Mouse (Mus musculus): Measurements from ENCODE around the gene Mlana. TPM values are rescaled to one million over a fixed set of nuclear protein-coding genes. Genes with fewer than 3 reads are reported as not detected.

Gene Mlana
- polyA plus RNA-seq, 1 experiment from 2014 or later, result not detected

GRCm38 (mm10) chr19:29709461-29709860 is 11.8 kb downstream of the Mlana start:
- H3K4me3 ChIP-seq, result no peak overlapping the region
- WGBS (ENCODE audit: insufficient replicate concordance), result 72% methylated on average over 3 of the region's 3 CpGs
- ATAC-seq, result no peak
- peaks cover 8% of the 10 kb centered on the region; the same call in 1 of the 2 replicates for H3K4me1 ChIP-seq
- H3K9me3 ChIP-seq (replicated peaks), result no peaks in the 10 kb centered on the region
- H3K36me3 ChIP-seq, result no peaks in the 10 kb centered on the region
- H3K27ac ChIP-seq, result no peak overlapping the region
- H3K27me3 ChIP-seq (replicated peaks), result no peaks in the 10 kb centered on the region
- H3K4me2 ChIP-seq, result no peak overlapping the region
- H3K9ac ChIP-seq, result no peak overlapping the region

GRCm38 (mm10) chr19:29713451-29713850 is 15.8 kb downstream of the Mlana start:
- Histone ChIP-seq H3K9me3 (replicated peaks) (no peaks in the 10 kb centered on the region), H3K9ac (no peak overlapping the region), H3K4me3 (no peak overlapping the region), H3K4me2 (no peak overlapping the region), H3K27ac (no peak overlapping the region), H3K36me3 (peaks cover 27% of the 10 kb centered on the region), H3K4me1 (peaks cover 2% of the 10 kb centered on the region; the same call in 1 of the 2 replicates), H3K27me3 (replicated peaks) (no peaks in the 10 kb centered on the region)
- WGBS (ENCODE audit: insufficient replicate concordance), result 75% methylated on average over 4 of the region's 4 CpGs
- no peak for ATAC-seq

- Histone ChIP-seq H3K9me3 (replicated peaks) (no peaks in the 10 kb centered on the region), H3K4me3 (no peak overlapping the region), H3K9ac (no peak overlapping the region), H3K4me1 (no peaks in the 10 kb centered on the region), H3K36me3 (peaks cover 45% of the 10 kb centered on the region), H3K27ac (no peak overlapping the region), H3K27me3 (replicated peaks) (no peaks in the 10 kb centered on the region), H3K4me2 (no peak overlapping the region)
- ATAC-seq, result no peak
- WGBS (ENCODE audit: insufficient replicate concordance), result 78% methylated on average over 3 of the region's 3 CpGs
Measured at GRCm38 (mm10) chr19:29717854-29718253, 20.2 kb downstream of the Mlana start.

- no peak overlapping the region for H3K4me2 ChIP-seq
- no peaks in the 10 kb centered on the region for H3K4me1 ChIP-seq
- no peak overlapping the region for H3K9ac ChIP-seq
- ATAC-seq, result no peak
- H3K27ac ChIP-seq, result no peak overlapping the region
- 90% methylated on average over 3 of the region's 3 CpGs for WGBS (ENCODE audit: insufficient replicate concordance)
- H3K27me3 ChIP-seq (replicated peaks), result no peaks in the 10 kb centered on the region
- H3K4me3 ChIP-seq, result no peak overlapping the region
- H3K36me3 ChIP-seq, result peaks cover 46% of the 10 kb centered on the region
- H3K9me3 ChIP-seq (replicated peaks), result no peaks in the 10 kb centered on the region
Measured at GRCm38 (mm10) chr19:29718476-29718875, 20.9 kb downstream of the Mlana start.

- Histone ChIP-seq H3K9me3 (replicated peaks) (no peaks in the 10 kb centered on the region), H3K27me3 (replicated peaks) (no peaks in the 10 kb centered on the region), H3K4me2 (no peak overlapping the region), H3K4me1 (no peaks in the 10 kb centered on the region), H3K36me3 (0 out of 2 replicates have a peak, but pooled peaks cover 4% of the 10 kb centered on the region), H3K27ac (no peak overlapping the region), H3K9ac (no peak overlapping the region), H3K4me3 (no peak overlapping the region)
- ATAC-seq, result no peak
- 83% methylated on average over 3 of the region's 3 CpGs for WGBS (ENCODE audit: insufficient replicate concordance)
Measured at GRCm38 (mm10) chr19:29735421-29735820, 37.8 kb downstream of the Mlana start.

GRCm38 (mm10) chr19:29739608-29740007 is 42.0 kb downstream of the Mlana start:
- Histone ChIP-seq H3K9ac (no peak overlapping the region), H3K4me2 (no peak overlapping the region), H3K9me3 (replicated peaks) (no peaks in the 10 kb centered on the region), H3K27me3 (replicated peaks) (no peaks in the 10 kb centered on the region), H3K27ac (no peak overlapping the region), H3K4me3 (no peak overlapping the region), H3K4me1 (no peaks in the 10 kb centered on the region), H3K36me3 (no peaks in the 10 kb centered on the region)
- ATAC-seq, result no peak
- 85% methylated on average over 2 of the region's 2 CpGs for whole genome bisulfite sequencing (ENCODE audit: insufficient replicate concordance)

GRCm38 (mm10) chr19:29740661-29741060 is 43.0 kb downstream of the Mlana start:
- no peaks in the 10 kb centered on the region for H3K9me3 ChIP-seq (replicated peaks)
- no peak overlapping the region for H3K9ac ChIP-seq
- no peaks in the 10 kb centered on the region for H3K4me1 ChIP-seq
- H3K36me3 ChIP-seq, result no peaks in the 10 kb centered on the region
- WGBS (ENCODE audit: insufficient replicate concordance), result 84% methylated on average over 1 of the region's 1 CpGs
- H3K4me2 ChIP-seq, result no peak overlapping the region
- H3K27me3 ChIP-seq (replicated peaks), result no peaks in the 10 kb centered on the region
- no peak for ATAC-seq
- no peak overlapping the region for H3K4me3 ChIP-seq
- no peak overlapping the region for H3K27ac ChIP-seq

GRCm38 (mm10) chr19:29743531-29743930 is 45.9 kb downstream of the Mlana start:
- Histone ChIP-seq H3K4me1 (no peaks in the 10 kb centered on the region), H3K4me2 (no peak overlapping the region), H3K4me3 (no peak overlapping the region), H3K9me3 (replicated peaks) (no peaks in the 10 kb centered on the region), H3K27ac (no peak overlapping the region), H3K9ac (no peak overlapping the region), H3K27me3 (replicated peaks) (no peaks in the 10 kb centered on the region), H3K36me3 (0 out of 2 replicates have a peak, but pooled peaks cover 3% of the 10 kb centered on the region)
- no peak for ATAC-seq
- WGBS (ENCODE audit: insufficient replicate concordance), result 78% methylated on average over 5 of the region's 5 CpGs

- Histone ChIP-seq H3K4me2 (no peak overlapping the region), H3K9me3 (replicated peaks) (no peaks in the 10 kb centered on the region), H3K4me1 (no peaks in the 10 kb centered on the region), H3K27me3 (replicated peaks) (no peaks in the 10 kb centered on the region), H3K4me3 (no peak overlapping the region), H3K9ac (no peak overlapping the region), H3K27ac (no peak overlapping the region), H3K36me3 (0 out of 2 replicates have a peak, but pooled peaks cover 9% of the 10 kb centered on the region)
- ATAC-seq, result no peak
- 81% methylated on average over 3 of the region's 3 CpGs for WGBS (ENCODE audit: insufficient replicate concordance)
Measured at GRCm38 (mm10) chr19:29750994-29751393, 53.4 kb downstream of the Mlana start.

DNA sequence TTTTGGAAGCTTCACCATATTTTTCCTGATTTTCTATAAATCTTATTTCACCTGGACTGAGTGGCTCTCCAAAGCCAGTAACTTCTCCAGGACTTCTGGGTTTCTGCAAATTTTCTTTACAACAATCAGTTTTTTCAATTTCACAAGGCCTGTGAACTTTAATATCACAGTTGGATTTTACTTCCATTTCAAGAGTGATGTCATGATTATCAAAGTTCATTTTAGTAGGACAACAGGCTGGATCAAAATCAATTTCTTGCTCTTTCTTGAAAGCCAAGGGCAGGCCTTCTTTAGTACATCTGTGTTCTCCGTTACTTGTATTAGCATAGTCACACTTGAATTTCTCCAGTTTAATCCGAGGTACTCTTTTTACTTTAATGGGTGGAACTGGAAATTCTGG is 56.3 kb downstream of the Mlana start:
- H3K27me3 ChIP-seq (replicated peaks), result no peaks in the 10 kb centered on the region
- no peak overlapping the region for H3K27ac ChIP-seq
- WGBS (ENCODE audit: insufficient replicate concordance), result 78% methylated on average over 2 of the region's 2 CpGs
- H3K9me3 ChIP-seq (replicated peaks), result no peaks in the 10 kb centered on the region
- H3K4me1 ChIP-seq, result no peaks in the 10 kb centered on the region
- ATAC-seq, result no peak
- no peak overlapping the region for H3K4me3 ChIP-seq
- no peak overlapping the region for H3K9ac ChIP-seq
- H3K36me3 ChIP-seq, result 0 out of 2 replicates have a peak, but pooled peaks cover 5% of the 10 kb centered on the region
- H3K4me2 ChIP-seq, result no peak overlapping the region

Other genes starting within 250 kb of the Mlana start
- 4.9 and 5.8 TPM in 2 replicates for gene Ric1, start 175.5 kb upstream of the Mlana start, polyA plus RNA-seq (2016; fragmentation: Nextera tagmentation; extraction: Ambion mirVana)
- 18.3 and 19.3 TPM in 2 replicates for gene Ermp1, start 49.4 kb upstream of the Mlana start, polyA plus RNA-seq (2016; fragmentation: Nextera tagmentation; extraction: Ambion mirVana)
- 2.2 and 2.4 TPM in 2 replicates for gene 9930021J03Rik, start 108.2 kb downstream of the Mlana start, polyA plus RNA-seq (2016; fragmentation: Nextera tagmentation; extraction: Ambion mirVana)
- 9.7 and 9.9 TPM in 2 replicates for gene Ranbp6, start 115.2 kb downstream of the Mlana start, polyA plus RNA-seq (2016; fragmentation: Nextera tagmentation; extraction: Ambion mirVana)
- gene Il33, start 227.3 kb downstream of the Mlana start, polyA plus RNA-seq (2016; fragmentation: Nextera tagmentation; extraction: Ambion mirVana), result 0.64 and 0.73 TPM in 2 replicates

Data from liver, embryonic 12.5 days (tissue).